Mouse (Mus musculus) thymus, adult 2 months (tissue): Measurements from ENCODE around the gene Wdr3. TPM values are rescaled to one million over a fixed set of nuclear protein-coding genes. Genes with fewer than 3 reads are reported as not detected.

ENCODE experiments used
- DNase-seq: peaks from one replicate; pipeline ENCODE4 v3.0.0; 2021
- H3K27ac ChIP-seq: fragments of 200-500 bp; 2 replicates; pipeline ENCODE4 v1.5.1; 2012; ENCODE audit warnings: low read length, control low read depth; ENCODE audit not compliant: control insufficient read depth, insufficient read depth
- H3K27me3 ChIP-seq: fragments of 200-500 bp; 2 replicates; pipeline ENCODE4 v1.6.1; 2012; ENCODE audit warnings: mild to moderate bottlenecking, low read length, moderate library complexity, mixed read lengths; ENCODE audit not compliant: control insufficient read depth, insufficient read depth
- H3K36me3 ChIP-seq: fragments of 200-500 bp; 2 replicates; pipeline ENCODE4 v1.6.1; 2012; ENCODE audit warnings: mild to moderate bottlenecking, low read length, moderate library complexity; ENCODE audit not compliant: control insufficient read depth, insufficient read depth
- H3K4me1 ChIP-seq: fragments of 200-500 bp; replicated peaks from 2 replicates; pipeline ENCODE4 v1.6.1; 2012; ENCODE audit warnings: low read length; ENCODE audit not compliant: control insufficient read depth, insufficient read depth
- H3K4me3 ChIP-seq: fragments of 200-500 bp; 2 replicates; pipeline ENCODE4 v1.5.1; 2012; ENCODE audit warnings: mild to moderate bottlenecking, low read length, control low read depth, moderate library complexity; ENCODE audit not compliant: control insufficient read depth, insufficient read depth
- CTCF ChIP-seq: fragments of 200-500 bp; IDR thresholded peaks from 2 replicates; pipeline ENCODE4 v1.5.1; 2012; ENCODE audit warnings: mild to moderate bottlenecking, control low read depth, low read length, moderate library complexity, borderline replicate concordance; ENCODE audit not compliant: control insufficient read depth, poor library complexity, insufficient read depth; ENCODE audit errors: extremely low read depth
- POLR2A ChIP-seq: fragments of 200-500 bp; IDR thresholded peaks from 2 replicates; pipeline ENCODE4 v1.6.1; 2012; ENCODE audit warnings: mild to moderate bottlenecking, low read length, control low read depth, moderate library complexity; ENCODE audit not compliant: control insufficient read depth, poor library complexity, insufficient read depth; ENCODE audit errors: extremely low read depth
- WGBS: fragments of 180-500 bp; shearing (Covaris S2); methylation state at CpG from one replicate; pipeline ENCODE4 v1.1.7; 2018; 5-methylcytosine and 5-hydroxymethylcytosine counted together
- polyA plus RNA-seq: library from polyadenylated mRNA; depleted of rRNA; stranded (reverse); fragments of >200 nt; gene quantifications from 2 replicates; pipeline ENCODE4 v1.2.3, GENCODE M21; 2012

The Wdr3 gene
- polyA plus RNA-seq, 1 experiment, result 31.7 TPM

DNA sequence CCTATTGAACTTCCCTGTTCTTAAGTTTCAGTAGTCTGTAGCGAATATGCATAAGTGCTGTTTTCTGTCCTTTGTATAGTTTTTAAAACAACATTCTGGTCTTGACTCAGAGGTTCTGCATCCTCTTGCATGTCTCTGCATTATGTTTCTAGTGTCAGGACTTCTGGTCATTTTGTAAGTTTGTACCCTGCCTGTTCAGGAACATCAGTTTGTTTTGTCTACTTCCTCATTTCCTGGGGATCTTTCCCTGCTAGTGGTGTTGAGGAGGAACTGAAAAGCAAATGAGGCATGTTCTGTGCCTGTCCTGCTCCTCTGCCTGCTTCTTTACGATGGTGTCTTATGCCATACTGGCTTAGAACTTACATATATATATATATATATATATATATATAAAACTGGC lies 13.8 kb upstream of the Wdr3 start:
- DNase-seq, result no peak
- H3K36me3 ChIP-seq, result peaks cover 59% of the 10 kb centered on the region
- WGBS, result 84% methylated on average over 2 of the region's 2 CpGs

GRCm38 (mm10) chr3:100164991-100165390 lies 2.8 kb upstream of the Wdr3 start:
- TF ChIP-seq CTCF (no peak), POLR2A (no peak)

More for the DNA sequence above, 13.8 kb upstream of the Wdr3 start:
- no peak overlapping the region for H3K4me3 ChIP-seq
- H3K27me3 ChIP-seq, result no peaks in the 10 kb centered on the region
- no peak overlapping the region for H3K27ac ChIP-seq
- TF ChIP-seq POLR2A (no peak), CTCF (no peak)
- no peaks in the 10 kb centered on the region for H3K4me1 ChIP-seq

GRCm38 (mm10) chr3:100163556-100163955 lies 1.3 kb upstream of the Wdr3 start:
- WGBS, result 87% methylated on average over 2 of the region's 2 CpGs
- H3K27me3 ChIP-seq, result no peaks in the 10 kb centered on the region
- no peak overlapping the region for H3K27ac ChIP-seq
- TF ChIP-seq POLR2A, result no peak
- no peak for TF ChIP-seq CTCF
- peaks cover 3% of the 10 kb centered on the region for H3K4me1 ChIP-seq
- no peak for DNase-seq
- H3K4me3 ChIP-seq, result no peak overlapping the region
- peaks cover 10% of the 10 kb centered on the region; the same call in 1 of the 2 replicates for H3K36me3 ChIP-seq

More at GRCm38 (mm10) chr3:100164991-100165390, 2.8 kb upstream of the Wdr3 start:
- Histone ChIP-seq H3K4me1 (peaks cover 3% of the 10 kb centered on the region), H3K27ac (no peak overlapping the region), H3K4me3 (no peak overlapping the region), H3K36me3 (peaks cover under 1% of the 10 kb centered on the region; the same call in 1 of the 2 replicates), H3K27me3 (no peaks in the 10 kb centered on the region)
- DNase-seq, result no peak

DNA sequence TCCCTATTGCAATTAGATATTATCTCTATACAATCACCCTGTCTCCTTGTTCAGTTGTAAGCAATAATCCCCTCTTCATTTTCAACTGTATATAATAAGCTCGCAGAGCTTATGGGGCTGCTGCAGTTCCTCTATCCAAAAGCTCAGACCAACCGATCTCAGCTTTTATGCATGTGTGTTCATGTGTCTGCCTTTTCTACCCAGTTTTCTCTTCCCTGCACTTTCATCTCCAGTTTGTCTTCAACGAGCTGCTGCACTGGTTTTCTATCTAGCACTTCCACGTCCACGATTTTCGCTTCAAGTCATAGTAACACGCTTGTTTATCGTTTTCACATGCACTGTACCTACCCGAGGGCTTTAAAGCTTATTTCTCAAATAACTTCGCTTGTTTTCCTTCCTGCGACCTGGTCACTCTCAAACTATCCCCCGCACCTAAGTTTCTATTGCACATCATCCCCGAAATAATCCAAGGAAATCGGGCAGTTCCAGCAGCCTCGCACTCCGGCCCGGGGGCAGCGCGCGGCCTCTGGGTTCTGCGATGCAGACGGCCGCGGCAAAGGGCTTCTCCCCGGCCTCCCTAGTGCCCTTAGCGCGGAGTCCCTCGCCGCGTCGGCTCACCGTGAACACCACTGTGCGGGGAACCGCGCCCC lies 417 bp downstream of the Wdr3 start:
- Histone ChIP-seq H3K27me3 (no peaks in the 10 kb centered on the region), H3K36me3 (peaks cover 14% of the 10 kb centered on the region; the same call in 1 of the 2 replicates), H3K4me1 (peaks cover 3% of the 10 kb centered on the region), H3K27ac (no peak overlapping the region), H3K4me3 (peak overlapping the region; percentile 69)
- no peak for TF ChIP-seq CTCF
- TF ChIP-seq POLR2A, result no peak
- under 1% methylated on average over 35 of the region's 35 CpGs for WGBS
- DNase-seq, result peak; percentile 2

GRCm38 (mm10) chr3:100160682-100161445 lies 1.3 kb downstream of the Wdr3 start:
- no peak for DNase-seq
- no peak overlapping the region for H3K4me3 ChIP-seq
- H3K27ac ChIP-seq, result no peak overlapping the region
- peaks cover 19% of the 10 kb centered on the region; the same call in 1 of the 2 replicates for H3K36me3 ChIP-seq
- peaks cover 3% of the 10 kb centered on the region for H3K4me1 ChIP-seq
- TF ChIP-seq POLR2A (no peak), CTCF (no peak)
- WGBS, result 88% methylated on average over 15 of the region's 15 CpGs
- H3K27me3 ChIP-seq, result no peaks in the 10 kb centered on the region

DNA sequence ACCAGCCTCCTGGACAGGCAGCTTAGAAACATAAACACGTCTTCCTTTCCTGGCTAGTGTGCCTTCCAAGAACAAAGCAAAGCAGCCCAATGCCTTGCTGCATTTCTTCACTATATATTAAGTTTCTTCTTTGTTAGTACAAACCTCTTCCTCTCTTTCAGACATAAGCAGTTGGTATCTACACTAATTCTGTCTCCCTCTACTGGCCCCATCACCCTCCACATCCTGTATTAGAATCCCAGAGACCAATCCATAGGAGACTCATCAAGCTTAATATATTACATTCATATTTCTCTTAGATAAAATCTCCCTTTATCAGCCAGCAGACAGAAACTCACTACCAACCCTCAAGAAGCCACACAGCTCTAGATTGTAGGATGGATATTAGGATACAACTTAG lies 39.8 kb downstream of the Wdr3 start:
- no peak overlapping the region for H3K27ac ChIP-seq
- no peaks in the 10 kb centered on the region for H3K4me1 ChIP-seq
- no peak for DNase-seq
- TF ChIP-seq POLR2A, result no peak
- no peak for TF ChIP-seq CTCF
- 88% methylated on average over 1 of the region's 1 CpGs for WGBS
- no peak overlapping the region for H3K4me3 ChIP-seq
- H3K27me3 ChIP-seq, result no peaks in the 10 kb centered on the region
- no peaks in the 10 kb centered on the region for H3K36me3 ChIP-seq
